Mouse (Mus musculus): ENCODE measurements around the gene Anp32b.

DNA sequence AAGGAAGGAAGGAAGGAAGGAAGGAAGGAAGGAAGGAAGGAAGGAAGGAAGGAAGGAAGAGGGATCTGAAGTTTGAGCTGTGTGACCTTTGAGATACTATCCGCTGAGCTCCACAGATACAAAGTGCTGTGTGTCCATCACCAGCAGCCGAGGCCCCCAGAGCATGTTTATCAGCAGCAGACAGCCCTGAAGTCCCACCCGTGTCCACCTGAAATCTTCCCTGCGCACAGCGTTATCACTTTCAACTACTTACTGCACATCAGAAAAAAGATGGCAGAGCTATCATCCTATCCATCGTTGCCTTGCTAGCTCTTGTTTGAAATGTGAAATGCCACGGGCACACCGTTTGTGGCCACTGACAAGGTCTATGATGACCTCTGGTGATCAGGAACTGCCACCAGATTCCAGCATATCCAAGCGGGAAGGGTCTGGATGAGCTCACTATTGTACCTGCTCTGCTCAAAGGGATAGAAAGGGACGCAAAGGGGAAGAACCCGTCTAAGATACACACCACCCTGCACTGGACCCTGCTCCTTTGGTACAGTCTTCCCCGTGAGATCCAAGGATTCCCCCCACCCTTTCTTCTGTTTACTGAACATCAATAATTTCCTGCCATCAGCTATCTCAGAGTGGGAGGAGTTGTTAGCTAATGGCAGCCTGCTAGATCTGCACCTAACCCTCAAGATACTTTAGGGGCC lies 18.2 kb upstream of the Anp32b start:
- TF ChIP-seq CTCF (IDR thresholded peaks at IDR 0.05; ENCODE audit: low read depth, low read length): no peak
- TF ChIP-seq POLR2A (IDR thresholded peaks at IDR 0.05; ENCODE audit: insufficient read depth, low read length): no peak
- no peak for TF ChIP-seq EP300 (IDR thresholded peaks at IDR 0.05; ENCODE audit: insufficient read depth, low read depth, low read length)

Data from ES-Bruce4 (cell line).